Mouse (Mus musculus): ENCODE data around the gene Lrrc2. TPM values are rescaled to one million over a fixed set of nuclear protein-coding genes. Genes with fewer than 3 reads are reported as not detected.

The Lrrc2 gene
- polyA plus RNA-seq, 1 experiment from 2014 or later = 0.27 TPM

GRCm38 (mm10) chr9:111001621-111002020 lies 50.3 kb downstream of the Lrrc2 start:
- Histone ChIP-seq H3K9ac (ENCODE audit: low read length) (no peak overlapping the region), H3K36me3 (ENCODE audit: control insufficient read depth, insufficient read depth, low read length) (no peaks in the 10 kb centered on the region), H3K9me3 (ENCODE audit: control insufficient read depth, low read length) (no peaks in the 10 kb centered on the region), H3K4me3 (ENCODE audit: low read depth, low read length) (no peak overlapping the region), H3K4me2 (ENCODE audit: low read depth, low read length, severe bottlenecking) (no peak overlapping the region), H3K27me3 (ENCODE audit: control insufficient read depth, insufficient read depth, low read length) (no peaks in the 10 kb centered on the region), H3K27ac (ENCODE audit: low read depth, low read length) (no peak overlapping the region), H3K4me1 (replicated peaks; ENCODE audit: control insufficient read depth, insufficient read depth, low read length) (no peaks in the 10 kb centered on the region)
- DNase-seq (ENCODE audit: low spot score) (no peak), ATAC-seq (replicated peaks; ENCODE audit: low FRiP score) (no peak)
- 82% methylated on average over 12 of the region's 12 CpGs for WGBS

DNA sequence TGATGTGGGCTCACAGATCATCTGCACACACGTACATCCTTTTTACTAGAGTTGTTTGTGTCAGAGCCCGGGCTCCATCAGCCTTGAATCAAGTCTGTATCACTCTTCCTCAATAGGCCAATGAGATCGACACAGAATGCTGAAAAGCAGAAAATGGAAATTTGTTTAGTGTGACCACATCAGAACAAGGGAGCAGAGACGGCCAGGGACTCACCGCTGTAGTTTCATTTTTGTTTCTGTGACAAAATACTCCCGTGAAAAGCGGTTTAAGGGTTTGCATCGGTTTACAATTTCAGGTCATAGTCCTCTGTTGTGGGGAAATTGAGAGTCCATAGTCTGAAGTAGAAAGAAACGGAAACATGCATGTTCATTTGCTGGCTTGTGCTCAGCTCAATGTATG lies 51.9 kb downstream of the Lrrc2 start:
- ATAC-seq (replicated peaks; ENCODE audit: low FRiP score) = no peak
- H3K4me2 ChIP-seq (ENCODE audit: low read depth, low read length, severe bottlenecking) = no peak overlapping the region
- no peak for DNase-seq (ENCODE audit: low spot score)

DNA sequence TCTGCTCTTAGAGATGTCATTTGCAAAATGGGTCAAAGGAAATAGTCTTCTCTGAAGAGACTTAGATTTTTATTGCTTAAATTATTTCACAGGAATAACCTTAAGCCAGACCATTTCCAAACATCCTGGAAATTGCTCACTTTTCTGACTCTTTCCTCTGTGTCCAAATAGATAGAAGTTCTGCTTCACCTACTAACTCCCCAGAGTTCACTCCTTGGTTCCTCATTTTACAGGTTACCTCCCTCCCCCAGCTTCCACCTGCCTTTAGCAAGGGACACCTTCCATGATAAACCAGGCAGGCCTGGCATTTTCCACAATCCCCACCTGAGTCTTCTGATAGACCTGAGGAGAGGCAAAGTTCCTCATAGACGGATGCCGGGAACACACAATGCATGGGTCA lies 55.2 kb downstream of the Lrrc2 start:
- no peak for ATAC-seq (replicated peaks; ENCODE audit: low FRiP score)
- H3K4me3 ChIP-seq (ENCODE audit: low read depth, low read length) = no peak overlapping the region
- 93% methylated on average over 2 of the region's 2 CpGs for WGBS

More for the DNA sequence above, 51.9 kb downstream of the Lrrc2 start:
- no peaks in the 10 kb centered on the region for H3K4me1 ChIP-seq (replicated peaks; ENCODE audit: control insufficient read depth, insufficient read depth, low read length)
- H3K9me3 ChIP-seq (ENCODE audit: control insufficient read depth, low read length) = no peaks in the 10 kb centered on the region
- no peaks in the 10 kb centered on the region for H3K27me3 ChIP-seq (ENCODE audit: control insufficient read depth, insufficient read depth, low read length)
- H3K4me3 ChIP-seq (ENCODE audit: low read depth, low read length) = no peak overlapping the region
- WGBS = 90% methylated on average over 9 of the region's 9 CpGs
- no peaks in the 10 kb centered on the region for H3K36me3 ChIP-seq (ENCODE audit: control insufficient read depth, insufficient read depth, low read length)
- H3K9ac ChIP-seq (ENCODE audit: low read length) = no peak overlapping the region
- H3K27ac ChIP-seq (ENCODE audit: low read depth, low read length) = no peak overlapping the region

DNA sequence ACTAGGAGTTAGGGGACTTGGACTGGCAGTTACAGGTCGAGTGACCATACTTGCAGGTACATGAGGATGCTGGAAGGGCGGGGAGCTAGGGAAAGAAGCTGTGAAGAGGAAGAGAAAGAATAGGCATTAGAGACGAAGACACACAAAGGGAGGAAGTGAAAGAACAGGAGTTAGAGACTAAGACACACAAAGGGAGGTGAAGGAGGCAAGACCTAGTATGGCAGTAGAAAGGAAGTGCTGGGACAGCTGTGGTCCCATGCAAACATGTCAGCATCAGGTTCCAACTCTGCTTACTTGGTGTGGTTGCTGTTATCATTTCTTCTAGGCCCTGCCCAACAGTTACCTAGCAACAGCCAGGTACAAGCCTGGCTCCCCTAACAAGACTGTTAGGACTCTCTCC lies 58.4 kb downstream of the Lrrc2 start:
- 76% methylated on average over 3 of the region's 3 CpGs for WGBS
- no peak for ATAC-seq (replicated peaks; ENCODE audit: low FRiP score)

More for the DNA sequence above, 55.2 kb downstream of the Lrrc2 start:
- H3K4me1 ChIP-seq (replicated peaks; ENCODE audit: control insufficient read depth, insufficient read depth, low read length) = no peaks in the 10 kb centered on the region
- DNase-seq (ENCODE audit: low spot score) = no peak
- no peak overlapping the region for H3K27ac ChIP-seq (ENCODE audit: low read depth, low read length)
- no peaks in the 10 kb centered on the region for H3K36me3 ChIP-seq (ENCODE audit: control insufficient read depth, insufficient read depth, low read length)
- H3K4me2 ChIP-seq (ENCODE audit: low read depth, low read length, severe bottlenecking) = no peak overlapping the region
- no peaks in the 10 kb centered on the region for H3K9me3 ChIP-seq (ENCODE audit: control insufficient read depth, low read length)
- H3K9ac ChIP-seq (ENCODE audit: low read length) = no peak overlapping the region
- no peaks in the 10 kb centered on the region for H3K27me3 ChIP-seq (ENCODE audit: control insufficient read depth, insufficient read depth, low read length)

DNA sequence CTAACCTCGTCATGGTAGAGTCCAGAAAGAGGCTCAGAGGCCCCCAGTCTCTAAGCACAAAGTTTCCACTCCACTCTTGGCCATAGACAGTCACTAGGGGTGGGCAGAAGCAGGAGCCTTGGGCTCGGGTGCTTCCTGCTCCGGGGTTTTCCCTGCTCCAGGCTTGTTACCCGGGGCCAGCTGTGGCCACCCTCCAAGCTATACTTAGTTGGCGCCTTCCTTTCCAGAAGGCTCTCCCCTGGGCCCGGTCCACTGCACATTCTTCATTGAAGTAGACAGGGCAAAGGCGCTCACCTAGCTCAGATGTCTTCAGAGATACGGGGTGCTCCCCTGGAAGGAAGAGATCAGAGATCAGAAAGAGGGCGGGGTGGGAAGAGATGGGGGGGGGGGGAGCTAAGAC lies 60.2 kb downstream of the Lrrc2 start:
- H3K36me3 ChIP-seq (ENCODE audit: control insufficient read depth, insufficient read depth, low read length) = no peaks in the 10 kb centered on the region
- no peak overlapping the region for H3K4me2 ChIP-seq (ENCODE audit: low read depth, low read length, severe bottlenecking)
- H3K27me3 ChIP-seq (ENCODE audit: control insufficient read depth, insufficient read depth, low read length) = no peaks in the 10 kb centered on the region
- H3K9me3 ChIP-seq (ENCODE audit: control insufficient read depth, low read length) = no peaks in the 10 kb centered on the region
- no peak overlapping the region for H3K9ac ChIP-seq (ENCODE audit: low read length)
- ATAC-seq (replicated peaks; ENCODE audit: low FRiP score) = no peak
- no peaks in the 10 kb centered on the region for H3K4me1 ChIP-seq (replicated peaks; ENCODE audit: control insufficient read depth, insufficient read depth, low read length)
- 84% methylated on average over 9 of the region's 9 CpGs for WGBS
- H3K27ac ChIP-seq (ENCODE audit: low read depth, low read length) = no peak overlapping the region
- DNase-seq (ENCODE audit: low spot score) = no peak
- H3K4me3 ChIP-seq (ENCODE audit: low read depth, low read length) = no peak overlapping the region

More for the DNA sequence above, 58.4 kb downstream of the Lrrc2 start:
- DNase-seq (ENCODE audit: low spot score) = no peak
- H3K4me2 ChIP-seq (ENCODE audit: low read depth, low read length, severe bottlenecking) = no peak overlapping the region
- no peak overlapping the region for H3K9ac ChIP-seq (ENCODE audit: low read length)
- no peaks in the 10 kb centered on the region for H3K27me3 ChIP-seq (ENCODE audit: control insufficient read depth, insufficient read depth, low read length)
- no peaks in the 10 kb centered on the region for H3K9me3 ChIP-seq (ENCODE audit: control insufficient read depth, low read length)
- H3K4me1 ChIP-seq (replicated peaks; ENCODE audit: control insufficient read depth, insufficient read depth, low read length) = no peaks in the 10 kb centered on the region
- no peaks in the 10 kb centered on the region for H3K36me3 ChIP-seq (ENCODE audit: control insufficient read depth, insufficient read depth, low read length)
- no peak overlapping the region for H3K27ac ChIP-seq (ENCODE audit: low read depth, low read length)
- H3K4me3 ChIP-seq (ENCODE audit: low read depth, low read length) = no peak overlapping the region

- Histone ChIP-seq H3K36me3 (ENCODE audit: control insufficient read depth, insufficient read depth, low read length) (no peaks in the 10 kb centered on the region), H3K9me3 (ENCODE audit: control insufficient read depth, low read length) (no peaks in the 10 kb centered on the region), H3K27me3 (ENCODE audit: control insufficient read depth, insufficient read depth, low read length) (no peaks in the 10 kb centered on the region), H3K4me2 (ENCODE audit: low read depth, low read length, severe bottlenecking) (no peak overlapping the region), H3K4me1 (replicated peaks; ENCODE audit: control insufficient read depth, insufficient read depth, low read length) (no peaks in the 10 kb centered on the region), H3K9ac (ENCODE audit: low read length) (no peak overlapping the region), H3K27ac (ENCODE audit: low read depth, low read length) (no peak overlapping the region), H3K4me3 (ENCODE audit: low read depth, low read length) (no peak overlapping the region)
- no peak for ATAC-seq (replicated peaks; ENCODE audit: low FRiP score)
- WGBS = 78% methylated on average over 3 of the region's 3 CpGs
- DNase-seq (ENCODE audit: low spot score) = no peak
These were observed 60.7 kb downstream of the Lrrc2 start for GRCm38 (mm10) chr9:111012041-111012440.

- Histone ChIP-seq H3K36me3 (ENCODE audit: control insufficient read depth, insufficient read depth, low read length) (no peaks in the 10 kb centered on the region), H3K27ac (ENCODE audit: low read depth, low read length) (no peak overlapping the region), H3K4me3 (ENCODE audit: low read depth, low read length) (no peak overlapping the region), H3K9ac (ENCODE audit: low read length) (no peak overlapping the region), H3K27me3 (ENCODE audit: control insufficient read depth, insufficient read depth, low read length) (no peaks in the 10 kb centered on the region), H3K4me1 (replicated peaks; ENCODE audit: control insufficient read depth, insufficient read depth, low read length) (no peaks in the 10 kb centered on the region), H3K9me3 (ENCODE audit: control insufficient read depth, low read length) (no peaks in the 10 kb centered on the region), H3K4me2 (ENCODE audit: low read depth, low read length, severe bottlenecking) (no peak overlapping the region)
- 83% methylated on average over 4 of the region's 4 CpGs for WGBS
- ATAC-seq (replicated peaks; ENCODE audit: low FRiP score) (no peak), DNase-seq (ENCODE audit: low spot score) (no peak)
These were observed 64.3 kb downstream of the Lrrc2 start for GRCm38 (mm10) chr9:111015658-111016057.

DNA sequence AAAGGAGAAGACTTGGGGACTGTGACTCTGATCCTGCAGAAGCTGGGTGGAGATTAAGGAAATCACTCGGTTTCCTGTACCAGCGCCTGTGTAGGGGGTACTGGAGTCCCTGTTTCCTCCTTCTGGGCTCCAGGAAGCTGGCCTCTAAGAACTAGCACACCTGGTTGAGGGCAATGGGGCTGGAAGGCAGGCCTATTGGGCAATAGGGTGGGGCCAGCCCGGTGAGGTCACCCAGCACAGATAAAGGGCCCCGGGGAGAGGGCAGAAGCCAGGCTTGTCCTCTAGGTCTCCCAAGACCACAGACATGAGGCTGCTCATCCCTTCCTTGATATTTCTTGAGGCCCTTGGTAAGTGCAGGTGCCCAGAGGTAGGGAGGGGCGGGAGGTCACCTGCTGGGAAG lies 67.7 kb downstream of the Lrrc2 start, which contains the start of gene Ltf:
Ltf (plus strand) TSS at position 250 of the 400 bp plus-strand sequence.
- Histone ChIP-seq H3K4me1 (replicated peaks; ENCODE audit: control insufficient read depth, insufficient read depth, low read length) (no peaks in the 10 kb centered on the region), H3K4me2 (ENCODE audit: low read depth, low read length, severe bottlenecking) (no peak within 1 kb of the TSS), H3K36me3 (ENCODE audit: control insufficient read depth, insufficient read depth, low read length) (no peaks in the 10 kb centered on the region), H3K9ac (ENCODE audit: low read length) (no peak within 1 kb of the TSS), H3K27ac (ENCODE audit: low read depth, low read length) (no peak within 1 kb of the TSS), H3K9me3 (ENCODE audit: control insufficient read depth, low read length) (no peaks in the 10 kb centered on the region), H3K4me3 (ENCODE audit: low read depth, low read length) (no peak within 1 kb of the TSS), H3K27me3 (ENCODE audit: control insufficient read depth, insufficient read depth, low read length) (no peaks in the 10 kb centered on the region)
- DNase-seq (ENCODE audit: low spot score) (no peak), ATAC-seq (replicated peaks; ENCODE audit: low FRiP score) (no peak)
- WGBS = 83% methylated on average over 5 of the region's 5 CpGs

DNA sequence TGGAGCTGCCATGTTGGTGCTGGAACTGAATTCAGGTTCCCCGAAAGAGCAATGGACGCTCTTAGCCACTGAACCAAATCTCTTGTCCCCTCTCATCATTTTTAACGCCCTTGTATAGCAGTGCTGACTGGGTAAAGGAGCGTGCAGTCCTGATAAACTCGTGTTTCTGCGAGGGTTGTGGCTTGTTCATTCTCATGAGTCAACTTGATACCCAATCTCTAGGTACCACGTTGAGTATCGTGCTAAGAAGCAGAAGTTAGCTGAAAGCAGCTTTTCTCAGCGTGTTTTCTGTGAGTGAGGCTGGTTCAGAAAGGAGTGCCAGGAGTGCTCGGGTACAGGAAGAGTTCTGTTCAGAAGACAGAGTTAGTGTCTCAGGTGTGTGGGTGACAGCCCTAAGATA lies 75.4 kb downstream of the Lrrc2 start:
- Histone ChIP-seq H3K36me3 (ENCODE audit: control insufficient read depth, insufficient read depth, low read length) (no peaks in the 10 kb centered on the region), H3K27me3 (ENCODE audit: control insufficient read depth, insufficient read depth, low read length) (no peaks in the 10 kb centered on the region), H3K27ac (ENCODE audit: low read depth, low read length) (no peak overlapping the region), H3K4me2 (ENCODE audit: low read depth, low read length, severe bottlenecking) (no peak overlapping the region), H3K9ac (ENCODE audit: low read length) (no peak overlapping the region), H3K9me3 (ENCODE audit: control insufficient read depth, low read length) (no peaks in the 10 kb centered on the region), H3K4me1 (replicated peaks; ENCODE audit: control insufficient read depth, insufficient read depth, low read length) (no peaks in the 10 kb centered on the region), H3K4me3 (ENCODE audit: low read depth, low read length) (no peak overlapping the region)
- 91% methylated on average over 10 of the region's 10 CpGs for WGBS
- ATAC-seq (replicated peaks; ENCODE audit: low FRiP score) (no peak), DNase-seq (ENCODE audit: low spot score) (no peak)

Measured in forebrain, embryonic 11.5 days (tissue).